Mouse (Mus musculus) intestine, embryonic 15.5 days (tissue): ENCODE results near the gene Hck. TPM values are rescaled to one million over a fixed set of nuclear protein-coding genes. Genes with fewer than 3 reads are reported as not detected.

ENCODE experiments used
- ATAC-seq: fragments of 200-750 bp; cut with Nextera tagmentation; 2 replicates; pipeline ENCODE4 v1.8.0; 2017; ENCODE audit warnings: moderate TSS enrichment, moderate library complexity
- H3K27ac ChIP-seq: fragments of 300-500 bp; sonication (generic); 2 replicates; pipeline ENCODE4 v1.5.1; 2015; ENCODE audit warnings: mild to moderate bottlenecking, inconsistent platforms
- H3K27me3 ChIP-seq: fragments of 300-500 bp; sonication (generic); replicated peaks from 2 replicates; pipeline ENCODE4 v1.6.1; 2015; ENCODE audit warnings: inconsistent platforms
- H3K36me3 ChIP-seq: fragments of 300-500 bp; sonication (generic); 2 replicates; pipeline ENCODE4 v1.6.1; 2015; ENCODE audit warnings: inconsistent platforms
- H3K4me1 ChIP-seq: fragments of 300-500 bp; sonication (generic); replicated peaks from 2 replicates; pipeline ENCODE4 v1.6.1; 2015; ENCODE audit warnings: inconsistent platforms
- H3K4me2 ChIP-seq: fragments of 300-500 bp; sonication (generic); replicated peaks from 2 replicates; pipeline ENCODE4 v1.6.1; 2015; ENCODE audit warnings: mild to moderate bottlenecking, inconsistent platforms
- H3K4me3 ChIP-seq: fragments of 300-500 bp; sonication (generic); replicated peaks from 2 replicates; pipeline ENCODE4 v1.5.1; 2015; ENCODE audit warnings: inconsistent platforms
- H3K9ac ChIP-seq: fragments of 300-500 bp; sonication (generic); 2 replicates; pipeline ENCODE4 v1.6.1; 2015; ENCODE audit warnings: inconsistent platforms
- H3K9me3 ChIP-seq: fragments of 300-500 bp; sonication (generic); 2 replicates; pipeline ENCODE4 v1.6.1; 2016; ENCODE audit warnings: inconsistent platforms
- WGBS: fragments of 180-500 bp; shearing (Covaris S2); methylation state at CpG from one replicate; pipeline ENCODE4 v1.1.7; 2015; 5-methylcytosine and 5-hydroxymethylcytosine counted together
- polyA plus RNA-seq: library from polyadenylated mRNA; unstranded; fragments of >200 nt; fragmentation: Nextera tagmentation; extraction: Ambion mirVana; gene quantifications from 2 replicates; pipeline ENCODE4 v1.2.1, GENCODE M21; 2015

The Hck gene
- polyA plus RNA-seq, 1 experiment from 2014 or later, result 5.7 TPM

DNA sequence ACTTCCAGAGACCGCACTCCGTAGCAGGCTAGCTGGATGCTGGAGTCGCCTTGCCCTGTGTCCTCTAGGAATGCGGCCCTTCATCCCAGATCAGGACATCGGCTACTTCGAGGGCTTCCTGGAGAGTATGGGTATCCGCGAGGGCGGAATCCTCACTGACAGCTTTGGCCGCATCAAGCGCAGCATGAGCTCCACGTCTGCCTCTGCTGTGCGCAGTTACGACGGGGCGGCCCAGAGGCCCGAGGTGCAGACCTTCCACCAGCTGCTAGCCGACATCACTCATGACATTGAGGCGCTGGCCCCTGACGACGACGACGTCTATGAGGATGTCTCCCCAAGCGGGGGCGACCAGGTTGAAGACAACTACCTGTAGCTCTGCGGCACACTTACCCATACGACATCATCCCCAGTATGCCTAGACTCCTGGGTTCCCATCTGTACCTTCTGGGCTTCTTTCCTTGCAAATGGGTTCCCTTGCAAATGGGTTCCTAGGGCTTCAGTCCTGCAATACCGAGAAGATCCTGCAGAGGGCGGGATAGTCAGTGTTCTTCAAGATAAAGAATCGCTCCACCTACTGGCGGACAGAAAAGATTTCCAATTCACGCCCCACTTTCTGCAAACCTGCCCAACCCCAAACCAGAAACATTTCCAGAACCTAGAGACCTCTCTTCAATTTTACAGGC is 27.3 kb upstream of the Hck start:
- WGBS, result 38% methylated on average over 32 of the region's 32 CpGs
- H3K27ac ChIP-seq, result no peak overlapping the region
- no peak overlapping the region for H3K4me2 ChIP-seq
- H3K36me3 ChIP-seq, result no peaks in the 10 kb centered on the region
- no peaks in the 10 kb centered on the region for H3K9me3 ChIP-seq
- H3K9ac ChIP-seq, result no peak overlapping the region
- H3K4me1 ChIP-seq, result no peaks in the 10 kb centered on the region
- ATAC-seq, result no peak
- no peaks in the 10 kb centered on the region for H3K27me3 ChIP-seq
- H3K4me3 ChIP-seq, result no peak overlapping the region

- no peak overlapping the region for H3K27ac ChIP-seq
- H3K4me2 ChIP-seq, result no peak overlapping the region
- no peak for ATAC-seq
- no peaks in the 10 kb centered on the region for H3K27me3 ChIP-seq
- no peak overlapping the region for H3K4me3 ChIP-seq
- WGBS, result 76% methylated on average over 6 of the region's 6 CpGs
- H3K36me3 ChIP-seq, result no peaks in the 10 kb centered on the region
- H3K4me1 ChIP-seq, result no peaks in the 10 kb centered on the region
- no peaks in the 10 kb centered on the region for H3K9me3 ChIP-seq
- no peak overlapping the region for H3K9ac ChIP-seq
These were observed 26.4 kb upstream of the Hck start for GRCm38 (mm10) chr2:153081866-153082265.

- Histone ChIP-seq H3K4me1 (no peaks in the 10 kb centered on the region), H3K27me3 (no peaks in the 10 kb centered on the region), H3K36me3 (no peaks in the 10 kb centered on the region), H3K27ac (no peak overlapping the region), H3K9ac (no peak overlapping the region), H3K4me3 (no peak overlapping the region), H3K4me2 (no peak overlapping the region), H3K9me3 (no peaks in the 10 kb centered on the region)
- no peak for ATAC-seq
- WGBS, result 76% methylated on average over 8 of the region's 8 CpGs
These were observed 25.0 kb upstream of the Hck start for GRCm38 (mm10) chr2:153083275-153083674.

DNA sequence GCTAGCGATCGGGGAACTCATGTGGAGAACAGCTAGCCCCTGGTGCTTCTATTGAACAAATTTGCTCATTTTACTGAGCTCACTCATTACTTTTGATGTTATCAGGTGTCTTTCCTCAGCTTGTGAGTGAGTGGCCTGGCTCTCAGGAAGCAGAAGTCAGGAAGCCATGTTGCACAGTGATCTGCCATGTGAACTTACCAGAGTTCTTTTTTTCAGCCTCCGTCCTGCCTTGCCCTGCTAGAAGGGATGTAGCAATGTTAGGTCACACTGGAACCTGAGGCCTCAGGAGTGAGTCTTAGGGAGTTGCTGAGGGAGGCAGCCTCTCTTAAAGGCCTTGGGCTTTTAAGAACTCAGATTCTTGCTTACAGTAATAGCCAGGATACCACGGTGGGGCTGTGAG is 24.4 kb upstream of the Hck start:
- no peak for ATAC-seq
- H3K9me3 ChIP-seq, result no peaks in the 10 kb centered on the region
- H3K4me1 ChIP-seq, result no peaks in the 10 kb centered on the region
- no peaks in the 10 kb centered on the region for H3K36me3 ChIP-seq
- H3K9ac ChIP-seq, result no peak overlapping the region
- H3K4me3 ChIP-seq, result no peak overlapping the region
- 80% methylated on average over 4 of the region's 4 CpGs for WGBS
- H3K4me2 ChIP-seq, result no peak overlapping the region
- H3K27me3 ChIP-seq, result no peaks in the 10 kb centered on the region
- H3K27ac ChIP-seq, result no peak overlapping the region

- no peak overlapping the region for H3K9ac ChIP-seq
- no peaks in the 10 kb centered on the region for H3K4me1 ChIP-seq
- no peak for ATAC-seq
- no peak overlapping the region for H3K4me2 ChIP-seq
- no peaks in the 10 kb centered on the region for H3K9me3 ChIP-seq
- H3K36me3 ChIP-seq, result no peaks in the 10 kb centered on the region
- no peak overlapping the region for H3K27ac ChIP-seq
- 64% methylated on average over 7 of the region's 7 CpGs for WGBS
- H3K4me3 ChIP-seq, result no peak overlapping the region
- H3K27me3 ChIP-seq, result no peaks in the 10 kb centered on the region
These were observed 23.8 kb upstream of the Hck start for GRCm38 (mm10) chr2:153084261-153084976.

- Histone ChIP-seq H3K4me1 (no peaks in the 10 kb centered on the region), H3K27ac (no peak overlapping the region), H3K27me3 (no peaks in the 10 kb centered on the region), H3K36me3 (no peaks in the 10 kb centered on the region), H3K4me3 (no peak overlapping the region), H3K9ac (no peak overlapping the region), H3K4me2 (no peak overlapping the region), H3K9me3 (no peaks in the 10 kb centered on the region)
- no peak for ATAC-seq
- 76% methylated on average over 6 of the region's 6 CpGs for WGBS
These were observed 22.7 kb upstream of the Hck start for GRCm38 (mm10) chr2:153085556-153085955.

DNA sequence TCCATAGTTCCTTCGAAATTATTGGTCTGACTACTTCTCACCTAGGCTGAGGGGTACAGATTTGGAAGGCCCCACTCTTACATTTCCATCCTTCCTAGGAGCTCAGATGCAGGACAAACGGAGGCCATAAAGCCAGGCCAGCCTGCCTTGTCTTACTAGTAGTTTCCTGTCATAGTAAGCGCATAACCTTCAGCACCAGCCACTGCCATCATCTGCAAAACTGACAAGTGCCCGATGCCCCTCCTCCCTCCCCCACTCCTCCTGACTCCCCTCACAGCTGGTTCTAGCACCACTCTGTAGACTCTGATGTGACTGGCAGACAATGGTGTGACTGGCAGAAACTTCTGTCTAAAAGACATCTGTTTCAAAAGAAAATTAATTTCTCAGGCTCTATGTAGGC is 22.1 kb upstream of the Hck start:
- 90% methylated on average over 4 of the region's 4 CpGs for WGBS
- no peaks in the 10 kb centered on the region for H3K4me1 ChIP-seq
- ATAC-seq, result no peak

GRCm38 (mm10) chr2:153087091-153087490 is 21.2 kb upstream of the Hck start:
- no peak for ATAC-seq

More for the DNA sequence above, 22.1 kb upstream of the Hck start:
- H3K9ac ChIP-seq, result no peak overlapping the region
- H3K36me3 ChIP-seq, result no peaks in the 10 kb centered on the region
- no peak overlapping the region for H3K4me3 ChIP-seq
- H3K9me3 ChIP-seq, result no peaks in the 10 kb centered on the region
- no peaks in the 10 kb centered on the region for H3K27me3 ChIP-seq
- H3K4me2 ChIP-seq, result no peak overlapping the region
- H3K27ac ChIP-seq, result no peak overlapping the region

GRCm38 (mm10) chr2:153089316-153089715 is 19.0 kb upstream of the Hck start:
- WGBS, result 60% methylated on average over 2 of the region's 2 CpGs
- Histone ChIP-seq H3K27ac (no peak overlapping the region), H3K36me3 (no peaks in the 10 kb centered on the region), H3K4me2 (no peak overlapping the region), H3K4me1 (no peaks in the 10 kb centered on the region), H3K4me3 (no peak overlapping the region), H3K9me3 (no peaks in the 10 kb centered on the region), H3K27me3 (no peaks in the 10 kb centered on the region), H3K9ac (no peak overlapping the region)
- no peak for ATAC-seq

More at GRCm38 (mm10) chr2:153087091-153087490, 21.2 kb upstream of the Hck start:
- H3K27me3 ChIP-seq, result no peaks in the 10 kb centered on the region
- no peak overlapping the region for H3K9ac ChIP-seq
- H3K4me1 ChIP-seq, result no peaks in the 10 kb centered on the region
- WGBS, result 87% methylated on average over 10 of the region's 10 CpGs
- H3K36me3 ChIP-seq, result no peaks in the 10 kb centered on the region
- no peak overlapping the region for H3K4me3 ChIP-seq
- no peaks in the 10 kb centered on the region for H3K9me3 ChIP-seq
- H3K4me2 ChIP-seq, result no peak overlapping the region
- H3K27ac ChIP-seq, result no peak overlapping the region

DNA sequence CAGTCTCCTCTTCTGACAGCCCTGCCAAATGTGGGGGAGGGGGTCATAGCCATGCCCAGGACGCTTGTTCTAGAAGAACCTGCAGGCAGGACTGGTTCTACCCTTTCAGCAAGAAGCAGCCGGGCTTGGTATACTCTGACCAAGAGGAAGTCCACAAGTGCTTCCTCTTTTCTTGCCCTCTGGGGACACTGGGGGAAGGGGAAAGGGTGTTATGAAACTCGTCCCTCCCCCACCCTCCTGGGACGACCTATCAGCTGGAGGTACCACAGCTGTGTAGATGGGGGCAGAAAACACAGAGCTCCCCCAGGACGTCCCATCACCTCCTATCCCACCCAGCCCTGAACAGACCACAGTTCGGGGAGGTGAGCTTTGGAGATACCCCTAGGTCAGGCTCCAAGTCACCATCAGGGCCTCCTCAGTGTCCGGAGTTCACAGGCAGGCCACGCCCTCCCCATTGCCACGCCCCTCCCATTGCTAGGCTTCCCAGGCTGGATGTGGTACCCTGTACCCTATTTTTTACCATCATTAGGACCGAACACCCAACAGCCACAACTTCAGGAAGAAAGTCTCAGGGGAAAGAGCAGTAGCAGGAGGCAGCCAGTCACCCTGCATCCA is 17.6 kb upstream of the Hck start:
- no peak for ATAC-seq
- WGBS, result 35% methylated on average over 10 of the region's 10 CpGs
- no peaks in the 10 kb centered on the region for H3K9me3 ChIP-seq

DNA sequence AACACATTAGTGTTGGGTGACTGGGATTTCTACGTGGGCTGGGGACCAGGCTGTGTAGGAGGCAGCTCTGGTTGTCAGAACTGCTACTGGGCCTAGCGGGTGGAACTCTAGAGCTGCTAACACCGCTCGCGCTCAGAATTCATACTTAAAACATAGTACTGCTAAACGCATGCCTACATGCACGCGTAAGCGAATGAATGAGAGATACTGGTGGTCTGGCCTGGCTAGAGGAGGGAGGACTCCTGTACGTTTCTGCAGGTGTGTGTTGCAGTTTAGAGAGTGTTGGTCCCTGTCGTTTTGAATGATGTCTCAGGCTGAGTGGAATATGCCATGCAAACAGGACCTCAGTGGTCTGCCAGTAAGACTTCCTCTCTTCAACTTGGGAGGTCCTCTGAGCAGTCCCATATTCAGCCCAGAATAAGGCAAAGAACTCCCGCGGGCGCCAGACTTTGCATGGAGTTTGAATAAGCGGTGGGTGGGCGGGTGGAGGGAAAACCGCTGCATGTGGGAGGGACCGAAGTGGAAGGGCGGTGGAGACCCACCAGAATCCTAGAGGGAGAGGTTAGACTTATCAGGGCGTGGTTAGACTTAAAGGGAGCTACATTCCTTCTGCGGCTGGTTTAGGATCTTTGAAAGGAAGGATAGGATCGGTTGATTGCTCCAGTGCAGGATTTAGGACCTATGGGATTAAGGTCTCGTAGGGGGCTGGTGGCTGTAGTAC is 1.1 kb upstream of the Hck start:
- peak overlapping the region; percentile 21; the same call in 1 of the 2 replicates for H3K4me3 ChIP-seq
- no peak overlapping the region for H3K9ac ChIP-seq
- H3K36me3 ChIP-seq, result no peaks in the 10 kb centered on the region
- H3K27ac ChIP-seq, result no peak overlapping the region
- peaks cover 9% of the 10 kb centered on the region; the same call in 1 of the 2 replicates for H3K4me1 ChIP-seq
- ATAC-seq, result no peak
- H3K9me3 ChIP-seq, result no peaks in the 10 kb centered on the region
- H3K27me3 ChIP-seq, result peaks cover 41% of the 10 kb centered on the region
- WGBS, result 33% methylated on average over 23 of the region's 23 CpGs
- peak overlapping the region; percentile 89 for H3K4me2 ChIP-seq

More for the DNA sequence above, 17.6 kb upstream of the Hck start:
- Histone ChIP-seq H3K27ac (no peak overlapping the region), H3K4me3 (no peak overlapping the region), H3K4me2 (no peak overlapping the region), H3K27me3 (no peaks in the 10 kb centered on the region), H3K36me3 (no peaks in the 10 kb centered on the region), H3K9ac (no peak overlapping the region), H3K4me1 (no peaks in the 10 kb centered on the region)

DNA sequence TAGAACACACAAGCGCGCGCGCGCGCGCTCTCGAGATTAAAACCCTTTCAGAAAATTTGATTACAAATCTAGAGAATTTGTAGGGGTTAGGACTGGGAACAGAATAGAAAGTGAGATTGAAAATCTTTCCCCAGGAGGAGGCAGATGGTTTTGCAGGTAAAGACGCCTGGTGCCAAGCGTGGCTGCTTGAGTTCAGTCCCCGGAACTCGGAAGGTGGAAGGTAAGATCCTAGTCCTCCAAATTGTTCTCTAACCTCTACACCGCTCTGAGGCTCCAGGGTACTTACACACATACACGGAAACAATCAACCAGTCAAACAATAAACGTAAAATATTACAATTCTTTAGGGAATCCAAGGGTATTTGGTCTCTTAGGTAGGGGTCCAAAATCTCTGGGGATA is 466 bp upstream of the Hck start:
- peak overlapping the region; percentile 89 for H3K4me2 ChIP-seq
- no peak overlapping the region for H3K27ac ChIP-seq
- peaks cover 41% of the 10 kb centered on the region for H3K27me3 ChIP-seq
- H3K4me3 ChIP-seq, result peak overlapping the region; percentile 42
- no peak overlapping the region for H3K9ac ChIP-seq
- H3K4me1 ChIP-seq, result peaks cover 9% of the 10 kb centered on the region; the same call in 1 of the 2 replicates
- WGBS, result 3% methylated on average over 15 of the region's 15 CpGs
- no peak for ATAC-seq
- no peaks in the 10 kb centered on the region for H3K36me3 ChIP-seq
- H3K9me3 ChIP-seq, result no peaks in the 10 kb centered on the region
